ENCODE assay signal across 28 mouse cellular contexts in genomic region chr4:133651986-133652385, GRCm38 (mm10). TPM values are rescaled to one million over a fixed set of nuclear protein-coding genes. Genes with fewer than 3 reads are reported as not detected.
DNase-seq lines count a peak whose midpoint lies in the region; ATAC-seq and TF ChIP-seq lines count a peak whose summit lies in the region.
"Had no signal": no experiment of that assay in that cellular context is flagged by ENCODE, and none has a peak within 500 bp of the region (broad histone marks: within the 10 kb centered on the region; RNA-seq: fewer than 3 reads in every experiment).

No protein-coding gene starts in this region.

- peaks cover 4% of the 10 kb centered on the region; the same call in 1 of the 2 replicates for H3K4me1 ChIP-seq in kidney, postnatal 0 days (replicated peaks; ENCODE audit: insufficient read depth, low read length)
- 0 out of 2 replicates have a peak, but pooled peaks cover 6% of the 10 kb centered on the region for H3K4me1 ChIP-seq in stomach, embryonic 14.5 days (ENCODE audit: control insufficient read depth, insufficient read depth, low read length)
- no peaks in the 10 kb centered on the region for H3K4me1 ChIP-seq in stomach, postnatal 0 days (replicated peaks; ENCODE audit: control insufficient read depth, insufficient read depth)
- peaks cover 4% of the 10 kb centered on the region; the same call in 1 of the 2 replicates for H3K4me1 ChIP-seq in stomach, embryonic 15.5 days
- H3K4me1 ChIP-seq in intestine, embryonic 15.5 days (replicated peaks): peaks cover 5% of the 10 kb centered on the region; the same call in 1 of the 2 replicates
- H3K4me1 ChIP-seq: embryonic facial prominence, embryonic 12.5 days had no signal

- H3K27ac ChIP-seq in kidney, postnatal 0 days: peak overlapping the region; percentile 50; the same call in 1 of the 2 replicates
- H3K27ac ChIP-seq in stomach, embryonic 14.5 days (ENCODE audit: low read length): peak overlapping the region; percentile 24; the same call in 1 of the 2 replicates
- H3K27ac ChIP-seq in stomach, postnatal 0 days (replicated peaks): no peak overlapping the region
- H3K27ac ChIP-seq in stomach, embryonic 15.5 days: 0 out of 2 replicates have a peak overlapping the region, but pooled peaks have one; percentile 11
- H3K27ac ChIP-seq in intestine, embryonic 15.5 days: no peak overlapping the region
- H3K27ac ChIP-seq: embryonic facial prominence, embryonic 12.5 days; embryonic facial prominence, embryonic 15.5 days; heart, embryonic 15.5 days; hindbrain, embryonic 10.5 days; hindbrain, embryonic 13.5 days had no signal

- H3K4me2 ChIP-seq in kidney, postnatal 0 days (ENCODE audit: low read length): no peak overlapping the region
- H3K4me2 ChIP-seq in stomach, embryonic 14.5 days (replicated peaks; ENCODE audit: low read depth, low read length): no peak overlapping the region
- no peak overlapping the region for H3K4me2 ChIP-seq in stomach, postnatal 0 days (replicated peaks; ENCODE audit: low read depth)
- H3K4me2 ChIP-seq in stomach, embryonic 15.5 days: no peak overlapping the region
- no peak overlapping the region for H3K4me2 ChIP-seq in intestine, embryonic 15.5 days (replicated peaks)
- H3K4me2 ChIP-seq: embryonic facial prominence, embryonic 12.5 days; embryonic facial prominence, embryonic 15.5 days; heart, embryonic 12.5 days; heart, embryonic 15.5 days; hindbrain, embryonic 13.5 days had no signal

- no peaks in the 10 kb centered on the region for H3K9me3 ChIP-seq in kidney, postnatal 0 days (replicated peaks; ENCODE audit: low read length)
- H3K9me3 ChIP-seq in stomach, embryonic 14.5 days (ENCODE audit: control insufficient read depth, low read depth, low read length): no peaks in the 10 kb centered on the region
- H3K9me3 ChIP-seq in stomach, postnatal 0 days (ENCODE audit: control insufficient read depth, low read length): no peaks in the 10 kb centered on the region
- no peaks in the 10 kb centered on the region for H3K9me3 ChIP-seq in stomach, embryonic 15.5 days
- no peaks in the 10 kb centered on the region for H3K9me3 ChIP-seq in intestine, embryonic 15.5 days
- H3K9me3 ChIP-seq: embryonic facial prominence, embryonic 12.5 days; embryonic facial prominence, embryonic 15.5 days; G1E; heart, embryonic 12.5 days; heart, embryonic 15.5 days; hindbrain, embryonic 10.5 days; hindbrain, embryonic 13.5 days had no signal

- H3K27me3 ChIP-seq in kidney, postnatal 0 days (ENCODE audit: insufficient read depth, low read length): no peaks in the 10 kb centered on the region
- no peaks in the 10 kb centered on the region for H3K27me3 ChIP-seq in stomach, embryonic 14.5 days (ENCODE audit: control insufficient read depth, insufficient read depth, low read length)
- no peaks in the 10 kb centered on the region for H3K27me3 ChIP-seq in stomach, postnatal 0 days (ENCODE audit: control insufficient read depth, insufficient read depth, low read length)
- H3K27me3 ChIP-seq in stomach, embryonic 15.5 days (replicated peaks): no peaks in the 10 kb centered on the region
- no peaks in the 10 kb centered on the region for H3K27me3 ChIP-seq in intestine, embryonic 15.5 days (replicated peaks)
- H3K27me3 ChIP-seq: embryonic facial prominence, embryonic 12.5 days; embryonic facial prominence, embryonic 15.5 days; heart, embryonic 12.5 days; heart, embryonic 15.5 days; hindbrain, embryonic 13.5 days; Patski had no signal

- TF ChIP-seq CTCF in kidney, postnatal 0 days (IDR thresholded peaks at IDR 0.05; ENCODE audit: low read depth): no peak
- TF ChIP-seq CTCF in stomach, postnatal 0 days (IDR thresholded peaks at IDR 0.05; ENCODE audit: low read depth): no peak

- TF ChIP-seq EP300 in stomach, postnatal 0 days (optimal IDR thresholded peaks at IDR 0.05): no peak

- ATAC-seq in kidney, postnatal 0 days (replicated peaks; ENCODE audit: low FRiP score, low read depth): no peak
- ATAC-seq in stomach, embryonic 14.5 days (ENCODE audit: insufficient number of reproducible peaks, insufficient read depth, low FRiP score, low read depth): no peak
- ATAC-seq in stomach, postnatal 0 days (ENCODE audit: low FRiP score, low TSS enrichment): no peak
- no peak for ATAC-seq in stomach, embryonic 15.5 days (ENCODE audit: insufficient read depth, low FRiP score, low read depth)
- no peak for ATAC-seq in intestine, embryonic 15.5 days
- ATAC-seq: forebrain, embryonic 14.5 days; forebrain, postnatal 0 days; hindbrain, embryonic 16.5 days; Patski had no signal

- 45% methylated on average over 4 of the region's 4 CpGs for WGBS in kidney, postnatal 0 days
- 43% methylated on average over 4 of the region's 4 CpGs for WGBS in stomach, embryonic 14.5 days
- 33% methylated on average over 4 of the region's 4 CpGs for WGBS in stomach, postnatal 0 days
- 43% methylated on average over 4 of the region's 4 CpGs for WGBS in stomach, embryonic 15.5 days
- WGBS in intestine, embryonic 15.5 days: 55% methylated on average over 4 of the region's 4 CpGs

- H3K4me3 ChIP-seq in kidney, postnatal 0 days (replicated peaks; ENCODE audit: low read depth, low read length): no peak overlapping the region
- no peak overlapping the region for H3K4me3 ChIP-seq in stomach, embryonic 14.5 days (ENCODE audit: low read depth, low read length)
- H3K4me3 ChIP-seq in stomach, postnatal 0 days (ENCODE audit: low read depth, low read length): no peak overlapping the region
- H3K4me3 ChIP-seq in stomach, embryonic 15.5 days (replicated peaks): no peak overlapping the region
- H3K4me3 ChIP-seq in intestine, embryonic 15.5 days (replicated peaks): no peak overlapping the region
- H3K4me3 ChIP-seq: embryonic facial prominence, embryonic 12.5 days; embryonic facial prominence, embryonic 15.5 days; heart, embryonic 12.5 days; heart, embryonic 15.5 days; hindbrain, embryonic 10.5 days; hindbrain, embryonic 13.5 days had no signal

- no peaks in the 10 kb centered on the region for H3K36me3 ChIP-seq in kidney, postnatal 0 days (ENCODE audit: insufficient read depth, low read length)
- no peaks in the 10 kb centered on the region for H3K36me3 ChIP-seq in stomach, embryonic 14.5 days (ENCODE audit: control insufficient read depth, insufficient read depth, low read length)
- H3K36me3 ChIP-seq in stomach, postnatal 0 days (ENCODE audit: control insufficient read depth, insufficient read depth, low read length): no peaks in the 10 kb centered on the region
- no peaks in the 10 kb centered on the region for H3K36me3 ChIP-seq in stomach, embryonic 15.5 days
- no peaks in the 10 kb centered on the region for H3K36me3 ChIP-seq in intestine, embryonic 15.5 days
- H3K36me3 ChIP-seq: embryonic facial prominence, embryonic 12.5 days; embryonic facial prominence, embryonic 15.5 days; G1E; heart, embryonic 12.5 days; heart, embryonic 15.5 days; hindbrain, embryonic 10.5 days; hindbrain, embryonic 13.5 days had no signal

- DNase-seq in adrenal gland, postnatal 14 days: peak; percentile 63
- DNase-seq in adrenal gland, postnatal 36 days: no peak
- DNase-seq in kidney, postnatal 0 days (ENCODE audit: low spot score): no peak
- no peak for DNase-seq in kidney, postnatal 36 days
- no peak for DNase-seq in stomach, postnatal 0 days (ENCODE audit: low spot score)
- DNase-seq: adrenal gland, adult 2 months; adrenal gland, postnatal 25 days; cerebellum, adult 18-20 months; cerebellum, adult 9-10 months; cerebellum, postnatal 14 days; forebrain, postnatal 0 days; gastrocnemius, postnatal 25 days; heart, adult 18-20 months; heart, postnatal 10 days; heart, postnatal 36 days had no signal

- no peak overlapping the region for H3K9ac ChIP-seq in kidney, postnatal 0 days (ENCODE audit: low read depth, low read length)
- no peak overlapping the region for H3K9ac ChIP-seq in stomach, embryonic 14.5 days (replicated peaks; ENCODE audit: low read depth, low read length)
- no peak overlapping the region for H3K9ac ChIP-seq in stomach, postnatal 0 days (ENCODE audit: low read length)
- no peak overlapping the region for H3K9ac ChIP-seq in stomach, embryonic 15.5 days
- no peak overlapping the region for H3K9ac ChIP-seq in intestine, embryonic 15.5 days
- H3K9ac ChIP-seq: embryonic facial prominence, embryonic 12.5 days; embryonic facial prominence, embryonic 15.5 days; forebrain, postnatal 0 days; heart, embryonic 12.5 days; heart, embryonic 15.5 days; hindbrain, embryonic 13.5 days had no signal

RNA-seq across cellular contexts. Expression of gene Zdhhc18, which starts 2.0 kb away (rescaled TPM):
- 16.9 and 29.9 TPM in 2 replicates for total RNA-seq in adrenal gland, postnatal 14 days (2021)
- total RNA-seq in adrenal gland, postnatal 36 days (2021): 10 to 100 TPM; 15.2 to 24.9 TPM
- 3.7 and 7.1 TPM in 2 replicates for polyA plus RNA-seq in kidney, postnatal 0 days (2015; fragmentation: Nextera tagmentation; extraction: Ambion mirVana)
- 2.7 and 3.2 TPM in 2 replicates for polyA plus RNA-seq in stomach, embryonic 14.5 days (2014; fragmentation: Nextera tagmentation; extraction: Ambion mirVana)
- polyA plus RNA-seq in stomach, postnatal 0 days (2015; fragmentation: Nextera tagmentation; extraction: Ambion mirVana): 1.6 and 3.6 TPM in 2 replicates
- 5.4 and 5.8 TPM in 2 replicates for polyA plus RNA-seq in stomach, embryonic 15.5 days (2015; fragmentation: Nextera tagmentation; extraction: Ambion mirVana)
- polyA plus RNA-seq in intestine, embryonic 15.5 days (2015; fragmentation: Nextera tagmentation; extraction: Ambion mirVana): 2.0 and 4.1 TPM in 2 replicates

RNA-seq across cellular contexts. Expression of gene Pigv, which starts 20.5 kb away (rescaled TPM):
- 13.9 and 17.2 TPM in 2 replicates for total RNA-seq in adrenal gland, postnatal 14 days (2021)
- total RNA-seq in adrenal gland, postnatal 36 days (2021): 10 to 100 TPM; 17.7 to 20.8 TPM
- polyA plus RNA-seq in kidney, postnatal 0 days (2015; fragmentation: Nextera tagmentation; extraction: Ambion mirVana): 19.1 and 19.7 TPM in 2 replicates
- 15.6 and 18.9 TPM in 2 replicates for polyA plus RNA-seq in stomach, embryonic 14.5 days (2014; fragmentation: Nextera tagmentation; extraction: Ambion mirVana)
- polyA plus RNA-seq in stomach, postnatal 0 days (2015; fragmentation: Nextera tagmentation; extraction: Ambion mirVana): 11.5 and 13.0 TPM in 2 replicates
- polyA plus RNA-seq in stomach, embryonic 15.5 days (2015; fragmentation: Nextera tagmentation; extraction: Ambion mirVana): 14.7 and 18.7 TPM in 2 replicates
- 16.9 and 17.7 TPM in 2 replicates for polyA plus RNA-seq in intestine, embryonic 15.5 days (2015; fragmentation: Nextera tagmentation; extraction: Ambion mirVana)

RNA-seq across cellular contexts. Expression of gene Sfn, which starts 50.0 kb away (rescaled TPM):
- 1.7 and 4.2 TPM in 2 replicates for total RNA-seq in adrenal gland, postnatal 14 days (2021)
- 1 to 10 TPM; 1.2 to 1.4 TPM for total RNA-seq in adrenal gland, postnatal 36 days (2021)
- 20.5 and 21.3 TPM in 2 replicates for polyA plus RNA-seq in kidney, postnatal 0 days (2015; fragmentation: Nextera tagmentation; extraction: Ambion mirVana)
- polyA plus RNA-seq in stomach, embryonic 14.5 days (2014; fragmentation: Nextera tagmentation; extraction: Ambion mirVana): 158 and 163 TPM in 2 replicates
- 355 and 371 TPM in 2 replicates for polyA plus RNA-seq in stomach, postnatal 0 days (2015; fragmentation: Nextera tagmentation; extraction: Ambion mirVana)
- 138 and 228 TPM in 2 replicates for polyA plus RNA-seq in stomach, embryonic 15.5 days (2015; fragmentation: Nextera tagmentation; extraction: Ambion mirVana)
- polyA plus RNA-seq in intestine, embryonic 15.5 days (2015; fragmentation: Nextera tagmentation; extraction: Ambion mirVana): 47.4 and 51.0 TPM in 2 replicates

Comparison
In these comparisons a context has a peak if more than half of its experiments do, and no peak if none do; other contexts are left out.
1. H3K27ac ChIP-seq: peak in kidney, postnatal 0 days (single experiment), stomach, embryonic 14.5 days (single experiment) and stomach, embryonic 15.5 days (single experiment); none in stomach, postnatal 0 days (single experiment) and intestine, embryonic 15.5 days (single experiment).